Mouse (Mus musculus): Measurements from ENCODE around the gene Grwd1.

GRCm38 (mm10) chr7:45809276-45810075, 21.3 kb downstream of the Grwd1 start:
- no peak for TF ChIP-seq CTCF (IDR thresholded peaks at IDR 0.05; ENCODE audit: low read depth, low read length)
- no peak for TF ChIP-seq GATA1 (IDR thresholded peaks at IDR 0.05; ENCODE audit: borderline replicate concordance, low read length)
- no peak for TF ChIP-seq TAL1 (conservative IDR thresholded peaks at IDR 0.05; ENCODE audit: low read depth, low read length)
- TF ChIP-seq POLR2AphosphoS5 (IDR thresholded peaks at IDR 0.05; ENCODE audit: insufficient replicate concordance, low read depth, low read length): no peak

Data from G1E (cell line).